Mouse (Mus musculus) lung, adult 2 months (tissue): ENCODE measurements at regions not wholly inside any gene's neighbourhood (a gene's known extent, or its start where the extent isn't known, plus 50 kb on each side); places are given as distances from the start of the nearest gene placed in this dataset.

ENCODE experiments used
- CTCF ChIP-seq: fragments of 200-500 bp; IDR thresholded peaks from 2 replicates; pipeline ENCODE4 v1.5.1; 2011; ENCODE audit warnings: mild to moderate bottlenecking, low read length, control low read depth; ENCODE audit not compliant: insufficient read depth
- POLR2A ChIP-seq: fragments of 200-500 bp; IDR thresholded peaks from 2 replicates; pipeline ENCODE4 v1.6.1; 2011; ENCODE audit warnings: low read depth, mild to moderate bottlenecking, control low read depth, low read length, borderline replicate concordance; ENCODE audit errors: extremely low read depth

GRCm38 (mm10) chr1:94504080-94504520 lies 451.7 kb upstream of the Pdcd1 start:
- TF ChIP-seq CTCF (no peak), POLR2A (no peak)
